Comparison of ENCODE assay signal across 11 mouse cellular contexts in genomic region chr8:13204371-13205140, GRCm38 (mm10). TPM values are rescaled to one million over a fixed set of nuclear protein-coding genes. Genes with fewer than 3 reads are reported as not detected.
DNase-seq lines count a peak whose midpoint lies in the region; ATAC-seq and TF ChIP-seq lines count a peak whose summit lies in the region.
"Had no signal": no experiment of that assay in that cellular context is flagged by ENCODE, and none has a peak within 500 bp of the region (broad histone marks: within the 10 kb centered on the region; RNA-seq: fewer than 3 reads in every experiment).

No protein-coding gene starts in this region.

- H3K4me1 ChIP-seq in heart, embryonic 12.5 days (replicated peaks), result peaks cover 51% of the 10 kb centered on the region
- no peaks in the 10 kb centered on the region for H3K4me1 ChIP-seq in intestine, postnatal 0 days (replicated peaks; ENCODE audit: control insufficient read depth, insufficient read depth, low read length)

- no peak overlapping the region for H3K4me3 ChIP-seq in heart, embryonic 12.5 days
- H3K4me3 ChIP-seq in intestine, postnatal 0 days (ENCODE audit: low read depth, low read length), result no peak overlapping the region
- H3K4me3 ChIP-seq: embryonic facial prominence, embryonic 13.5 days had no signal

- 0 out of 2 replicates have a peak, but pooled peaks have one; percentile 0 for TF ChIP-seq CTCF in intestine, postnatal 0 days (IDR thresholded peaks at IDR 0.05; ENCODE audit: low read depth)

- intact Hi-C loops in heart, postnatal 14 days (cut with DNase I), result loop anchor here (5.0 kb wide), 1 partner anchor 72 kb away; no protein-coding TSS in a partner anchor
- intact Hi-C loops in left cerebral cortex, postnatal 10 days (cut with DNase I), result no loop called here

- DNase-seq in heart, postnatal 14 days, result no peak
- peak; percentile 34 for DNase-seq in MN1 (ENCODE audit: low spot score)
- no peak for DNase-seq in neural tube, embryonic 10.5 days (ENCODE audit: extremely low spot score, low spot score)
- no peak for DNase-seq in left cerebral cortex, postnatal 10 days (ENCODE audit: extremely low spot score in 1 of 2, low spot score in 2 of 2)
- no peak for DNase-seq in thymus, adult 18-20 months
- DNase-seq: lung, embryonic 14.5 days; thymus, postnatal 36 days had no signal

- 61% methylated on average over 12 of the region's 12 CpGs for WGBS in heart, embryonic 12.5 days
- WGBS in intestine, postnatal 0 days, result 37% methylated on average over 12 of the region's 12 CpGs

- ATAC-seq in heart, embryonic 12.5 days (ENCODE audit: insufficient number of reproducible peaks, low FRiP score), result peak; percentile 56
- peak; percentile 80 for ATAC-seq in intestine, postnatal 0 days
- ATAC-seq in megakaryocyte, adult 5-6 weeks (ENCODE audit: poor library complexity, severe bottlenecking), result peak; percentile 72

- H3K27ac ChIP-seq in heart, embryonic 12.5 days (ENCODE audit: poor library complexity, severe bottlenecking), result peak overlapping the region; percentile 18; the same call in 1 of the 2 replicates
- peak overlapping the region; percentile 79 for H3K27ac ChIP-seq in intestine, postnatal 0 days (ENCODE audit: low read depth, low read length)
- H3K27ac ChIP-seq: embryonic facial prominence, embryonic 13.5 days had no signal

- 0 out of 2 replicates have a peak, but pooled peaks cover 3% of the 10 kb centered on the region for H3K9me3 ChIP-seq in heart, embryonic 12.5 days (replicated peaks)
- no peaks in the 10 kb centered on the region for H3K9me3 ChIP-seq in intestine, postnatal 0 days (ENCODE audit: control insufficient read depth)
- H3K9me3 ChIP-seq: embryonic facial prominence, embryonic 13.5 days had no signal

- H3K36me3 ChIP-seq in heart, embryonic 12.5 days, result no peaks in the 10 kb centered on the region
- no peaks in the 10 kb centered on the region for H3K36me3 ChIP-seq in intestine, postnatal 0 days (ENCODE audit: control insufficient read depth, insufficient read depth)
- H3K36me3 ChIP-seq: embryonic facial prominence, embryonic 13.5 days had no signal

- H3K27me3 ChIP-seq in heart, embryonic 12.5 days (replicated peaks), result peaks cover 16% of the 10 kb centered on the region
- no peaks in the 10 kb centered on the region for H3K27me3 ChIP-seq in intestine, postnatal 0 days (replicated peaks; ENCODE audit: control insufficient read depth, insufficient read depth, low read length)

- no peak overlapping the region for H3K4me2 ChIP-seq in heart, embryonic 12.5 days
- no peak overlapping the region; the same call in 1 of the 2 replicates for H3K4me2 ChIP-seq in intestine, postnatal 0 days (replicated peaks; ENCODE audit: low read depth)
- H3K4me2 ChIP-seq: embryonic facial prominence, embryonic 13.5 days; lung, embryonic 14.5 days had no signal

- H3K9ac ChIP-seq in heart, embryonic 12.5 days, result no peak overlapping the region
- H3K9ac ChIP-seq in intestine, postnatal 0 days (ENCODE audit: low read depth, low read length), result no peak overlapping the region
- H3K9ac ChIP-seq: embryonic facial prominence, embryonic 13.5 days; lung, embryonic 14.5 days had no signal

RNA-seq across cellular contexts. Expression of gene Grtp1, which starts 4.1 kb away (rescaled TPM):
- 19.8 and 22.7 TPM in 2 replicates for polyA plus RNA-seq in heart, embryonic 12.5 days (2016; fragmentation: Nextera tagmentation; extraction: Ambion mirVana)
- total RNA-seq in heart, postnatal 14 days (2021), result 1 to 10 TPM; 2.8 to 2.9 TPM
- 110 and 113 TPM in 2 replicates for polyA plus RNA-seq in intestine, postnatal 0 days (2015; fragmentation: Nextera tagmentation; extraction: Ambion mirVana)
- 0.22 and 0.80 TPM in 2 replicates for total RNA-seq in megakaryocyte, adult 5-6 weeks (2015)
- 0.53 TPM in 1 of 2 replicates, not detected in the other for total RNA-seq in megakaryocyte, adult 5-6 weeks (2017)
- total RNA-seq in left cerebral cortex, postnatal 10 days (2021), result 1 to 10 TPM; 4.9 to 6.4 TPM

RNA-seq across cellular contexts. Expression of gene Lamp1, which starts 45.6 kb away (rescaled TPM):
- polyA plus RNA-seq in heart, embryonic 12.5 days (2016; fragmentation: Nextera tagmentation; extraction: Ambion mirVana), result 364 and 372 TPM in 2 replicates
- 100 to 1,000 TPM; 328 to 332 TPM for total RNA-seq in heart, postnatal 14 days (2021)
- 847 and 854 TPM in 2 replicates for polyA plus RNA-seq in intestine, postnatal 0 days (2015; fragmentation: Nextera tagmentation; extraction: Ambion mirVana)
- total RNA-seq in megakaryocyte, adult 5-6 weeks (2015), result 609 and 613 TPM in 2 replicates
- total RNA-seq in megakaryocyte, adult 5-6 weeks (2017), result 770 and 822 TPM in 2 replicates
- total RNA-seq in left cerebral cortex, postnatal 10 days (2021), result 100 to 1,000 TPM; 300 to 304 TPM

RNA-seq across cellular contexts. Expression of gene Adprhl1, which starts 49.4 kb away (rescaled TPM):
- 167 and 180 TPM in 2 replicates for polyA plus RNA-seq in heart, embryonic 12.5 days (2016; fragmentation: Nextera tagmentation; extraction: Ambion mirVana)
- total RNA-seq in heart, postnatal 14 days (2021), result 100 to 1,000 TPM; 380 to 433 TPM
- 0.48 TPM in 1 of 2 replicates, not detected in the other for polyA plus RNA-seq in intestine, postnatal 0 days (2015; fragmentation: Nextera tagmentation; extraction: Ambion mirVana)
- total RNA-seq in megakaryocyte, adult 5-6 weeks (2015), result not detected in 2 replicates
- not detected in 2 replicates for total RNA-seq in megakaryocyte, adult 5-6 weeks (2017)
- total RNA-seq in left cerebral cortex, postnatal 10 days (2021), result 1 to 10 TPM; 1.3 to 1.9 TPM
- polyA plus RNA-seq: embryonic facial prominence, embryonic 13.5 days; lung, embryonic 14.5 days had no signal

Comparison
In these comparisons a context has a peak if more than half of its experiments do, and no peak if none do; other contexts are left out.
1. RNA of gene Adprhl1, which starts 49.4 kb away (total RNA-seq): 380 to 433 TPM in heart, postnatal 14 days; 1.3 to 1.9 TPM in left cerebral cortex, postnatal 10 days and not detected in megakaryocyte, adult 5-6 weeks; every median in the first group is over 100 times any median in the second.
2. Peak in every context shown above with its lines, with median percentiles within 50 percentile points of each other: ATAC-seq.